Mouse (Mus musculus) hindbrain, embryonic 16.5 days (tissue): ENCODE measurements at regions not wholly inside any gene's neighbourhood (a gene's known extent, or its start where the extent isn't known, plus 50 kb on each side); places are given as distances from the start of the nearest gene placed in this dataset.
A peak's percentile ranks its signal among the peaks of the same experiment; 100 is the strongest.

Experiments
- ATAC-seq: fragments of 200-750 bp; cut with Nextera tagmentation; 2 replicates; pipeline ENCODE4 v1.8.0; 2017; ENCODE audit warnings: moderate TSS enrichment, moderate library complexity
- H3K27ac ChIP-seq: fragments of 300-500 bp; sonication (generic); 2 replicates; pipeline ENCODE4 v1.5.1; 2014; ENCODE audit warnings: low read depth, mild to moderate bottlenecking, control low read depth, low read length, moderate library complexity
- H3K27me3 ChIP-seq: fragments of 300-500 bp; sonication (generic); replicated peaks from 2 replicates; pipeline ENCODE4 v1.6.1; 2014; ENCODE audit warnings: low read length; ENCODE audit not compliant: control insufficient read depth, insufficient read depth
- H3K36me3 ChIP-seq: fragments of 300-500 bp; sonication (generic); 2 replicates; pipeline ENCODE4 v1.6.1; 2014; ENCODE audit warnings: mild to moderate bottlenecking, low read length, moderate library complexity, mixed read lengths; ENCODE audit not compliant: control insufficient read depth, insufficient read depth
- H3K4me1 ChIP-seq: fragments of 300-500 bp; sonication (generic); 2 replicates; pipeline ENCODE4 v1.6.1; 2014; ENCODE audit warnings: low read depth, low read length; ENCODE audit not compliant: control insufficient read depth, insufficient read depth
- H3K4me2 ChIP-seq: fragments of 300-500 bp; sonication (generic); 2 replicates; pipeline ENCODE4 v1.6.1; 2014; ENCODE audit warnings: mild to moderate bottlenecking, low read length, control low read depth, moderate library complexity
- H3K4me3 ChIP-seq: fragments of 300-500 bp; sonication (generic); 2 replicates; pipeline ENCODE4 v1.5.1; 2014; ENCODE audit warnings: mild to moderate bottlenecking, low read length, control low read depth, moderate library complexity
- H3K9ac ChIP-seq: fragments of 300-500 bp; sonication (generic); 2 replicates; pipeline ENCODE4 v1.6.1; 2014; ENCODE audit warnings: low read depth, mild to moderate bottlenecking, control low read depth, low read length, moderate library complexity
- H3K9me3 ChIP-seq: fragments of 300-500 bp; sonication (generic); 2 replicates; pipeline ENCODE4 v1.6.1; 2014; ENCODE audit warnings: mild to moderate bottlenecking, low read length, moderate library complexity; ENCODE audit not compliant: control insufficient read depth
- WGBS: fragments of 180-500 bp; shearing (Covaris S2); extraction: QIAGEN DNeasy Blood & Tissue Kit; methylation state at CpG from one replicate; pipeline ENCODE4 v1.1.7; 2014; 5-methylcytosine and 5-hydroxymethylcytosine counted together

DNA sequence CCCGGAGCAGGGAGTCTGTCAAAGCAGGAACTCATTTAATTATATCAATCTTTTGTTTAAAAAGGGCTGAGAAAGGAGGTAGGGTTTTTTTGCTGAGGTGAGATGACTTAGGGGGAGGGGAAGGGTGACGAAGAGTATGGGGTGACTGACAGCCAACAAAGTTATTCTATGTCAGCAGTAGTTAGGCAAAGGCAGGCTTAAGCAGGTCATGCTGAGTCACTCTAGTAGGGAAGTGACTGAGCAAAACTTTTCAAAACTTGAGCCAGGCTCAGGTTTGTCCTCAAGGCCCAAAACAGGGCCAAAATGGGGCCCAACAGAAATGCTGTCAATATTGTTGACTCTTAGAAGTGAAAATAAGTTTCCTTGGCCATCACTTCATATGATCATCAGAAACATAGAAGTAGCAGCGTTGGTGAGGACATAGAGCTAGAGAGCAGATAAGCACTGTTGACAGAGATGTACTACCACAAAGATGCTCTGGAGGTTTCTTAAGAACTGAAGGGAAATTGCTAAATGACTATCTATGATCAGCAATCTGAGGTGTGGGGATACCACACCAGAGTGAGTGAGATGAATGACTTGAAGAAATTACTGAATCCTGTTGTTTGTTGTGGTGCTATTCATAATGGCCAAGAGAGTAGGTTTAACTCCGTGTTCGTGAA, 273.6 kb downstream of the Myh15 start:
- Histone ChIP-seq H3K27ac (no peak overlapping the region), H3K36me3 (no peaks in the 10 kb centered on the region), H3K9ac (no peak overlapping the region), H3K27me3 (no peaks in the 10 kb centered on the region), H3K4me3 (no peak overlapping the region), H3K9me3 (no peaks in the 10 kb centered on the region), H3K4me1 (no peaks in the 10 kb centered on the region), H3K4me2 (no peak overlapping the region)
- ATAC-seq: no peak
- WGBS: 85% methylated on average over 5 of the region's 5 CpGs

DNA sequence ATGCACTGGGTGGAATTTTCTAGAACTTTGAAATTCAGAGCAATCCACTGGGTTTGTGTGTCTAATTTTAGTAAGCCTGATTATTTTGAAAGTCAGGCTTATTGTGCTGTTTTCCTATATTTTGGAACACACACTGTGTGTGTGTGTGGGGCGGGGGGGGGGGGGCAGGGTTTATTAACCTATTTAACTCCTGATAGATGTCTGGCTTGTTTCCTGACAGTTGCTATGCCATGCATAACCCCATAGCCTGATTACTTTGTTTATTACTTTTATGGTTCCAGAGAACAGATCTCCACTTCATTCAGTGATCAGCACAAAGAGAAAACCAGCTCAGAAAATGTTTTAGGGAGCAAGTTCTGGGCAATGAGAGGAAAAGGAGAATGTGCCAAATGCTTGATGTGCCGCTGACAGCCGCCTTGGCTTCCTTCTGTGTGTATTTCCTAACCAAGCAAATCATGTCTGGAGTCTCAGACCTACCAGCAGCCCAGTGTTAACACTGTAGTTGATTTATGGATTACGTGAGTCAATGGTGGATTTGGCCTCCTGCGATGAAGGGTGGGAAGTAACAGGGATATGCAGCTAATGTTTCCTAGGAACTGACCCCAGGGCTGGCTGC, 274.9 kb downstream of the Myh15 start:
- H3K9ac ChIP-seq: no peak overlapping the region
- no peak overlapping the region for H3K4me2 ChIP-seq
- 63% methylated on average over 5 of the region's 5 CpGs for WGBS
- no peak overlapping the region for H3K4me3 ChIP-seq
- H3K27ac ChIP-seq: no peak overlapping the region
- peak; percentile 82 for ATAC-seq
- H3K36me3 ChIP-seq: no peaks in the 10 kb centered on the region
- no peaks in the 10 kb centered on the region for H3K4me1 ChIP-seq
- H3K27me3 ChIP-seq: no peaks in the 10 kb centered on the region
- no peaks in the 10 kb centered on the region for H3K9me3 ChIP-seq

- no peaks in the 10 kb centered on the region for H3K4me1 ChIP-seq
- H3K9ac ChIP-seq: no peak overlapping the region
- no peaks in the 10 kb centered on the region for H3K9me3 ChIP-seq
- no peaks in the 10 kb centered on the region for H3K36me3 ChIP-seq
- WGBS: 31% methylated on average over 2 of the region's 2 CpGs
- no peak overlapping the region for H3K4me3 ChIP-seq
- no peaks in the 10 kb centered on the region for H3K27me3 ChIP-seq
- H3K27ac ChIP-seq: no peak overlapping the region
- ATAC-seq: peak; percentile 91
- H3K4me2 ChIP-seq: no peak overlapping the region
Measured at GRCm38 (mm10) chr16:49335916-49336315, 278.6 kb downstream of the Myh15 start.

GRCm38 (mm10) chr16:49337948-49338347, 280.7 kb downstream of the Myh15 start:
- H3K27me3 ChIP-seq: no peaks in the 10 kb centered on the region
- WGBS: 100% methylated on average over 1 of the region's 1 CpGs

DNA sequence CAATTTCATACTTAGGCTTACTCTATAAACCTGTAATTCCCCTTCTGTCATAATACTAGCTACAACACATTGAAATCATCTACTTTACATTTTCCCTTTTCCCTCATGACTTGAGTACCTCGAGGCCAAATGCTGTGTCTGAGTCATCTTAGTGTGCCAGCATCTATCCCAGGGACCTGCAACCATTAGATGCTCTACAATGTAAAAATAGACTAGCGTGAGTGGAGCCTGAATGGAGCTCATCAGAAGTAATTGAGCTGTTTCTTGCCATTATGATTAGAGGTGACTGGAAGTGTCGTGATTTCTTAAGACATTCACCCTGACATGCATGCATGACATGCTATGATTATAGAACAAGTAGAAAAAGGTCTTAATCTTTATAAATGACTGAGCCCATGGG, 301.1 kb downstream of the Myh15 start:
- Histone ChIP-seq H3K27me3 (no peaks in the 10 kb centered on the region), H3K27ac (no peak overlapping the region), H3K9ac (no peak overlapping the region), H3K4me1 (no peaks in the 10 kb centered on the region), H3K36me3 (no peaks in the 10 kb centered on the region), H3K4me3 (no peak overlapping the region), H3K9me3 (no peaks in the 10 kb centered on the region), H3K4me2 (no peak overlapping the region)
- ATAC-seq: no peak
- 82% methylated on average over 3 of the region's 3 CpGs for WGBS

More at GRCm38 (mm10) chr16:49337948-49338347, 280.7 kb downstream of the Myh15 start:
- Histone ChIP-seq H3K4me3 (no peak overlapping the region), H3K4me2 (no peak overlapping the region), H3K9ac (no peak overlapping the region), H3K36me3 (no peaks in the 10 kb centered on the region), H3K4me1 (no peaks in the 10 kb centered on the region), H3K9me3 (no peaks in the 10 kb centered on the region), H3K27ac (no peak overlapping the region)
- no peak for ATAC-seq

GRCm38 (mm10) chr16:49361731-49362130, 304.4 kb downstream of the Myh15 start:
- no peaks in the 10 kb centered on the region for H3K36me3 ChIP-seq
- H3K4me2 ChIP-seq: no peak overlapping the region
- H3K9me3 ChIP-seq: no peaks in the 10 kb centered on the region
- no peak overlapping the region for H3K4me3 ChIP-seq
- ATAC-seq: no peak
- no peaks in the 10 kb centered on the region for H3K4me1 ChIP-seq
- WGBS: 96% methylated on average over 1 of the region's 1 CpGs
- H3K27me3 ChIP-seq: no peaks in the 10 kb centered on the region
- H3K27ac ChIP-seq: no peak overlapping the region
- H3K9ac ChIP-seq: no peak overlapping the region

- WGBS: 91% methylated on average over 9 of the region's 9 CpGs
- ATAC-seq: no peak
Measured at GRCm38 (mm10) chr16:49369450-49369849, 312.2 kb downstream of the Myh15 start.

DNA sequence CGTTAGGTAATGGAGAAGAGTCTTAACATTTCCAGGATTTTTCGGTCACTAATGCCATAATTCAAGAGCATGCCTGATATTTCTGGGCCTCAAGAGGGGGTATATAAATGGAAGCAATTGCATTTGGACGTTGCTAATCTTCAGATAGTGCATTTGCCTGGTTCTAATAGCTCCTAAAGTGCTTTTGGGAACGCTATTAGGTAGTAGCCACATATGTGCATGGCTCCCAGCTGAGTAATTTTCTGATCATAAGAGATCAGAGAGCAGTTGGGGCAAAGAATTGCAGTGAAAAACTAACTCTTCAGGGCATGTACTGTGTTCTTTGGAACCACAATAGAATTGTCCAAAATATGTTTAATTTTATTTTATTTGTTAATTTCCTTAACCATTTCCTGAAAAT, 317.8 kb downstream of the Myh15 start:
- ATAC-seq: no peak
- Histone ChIP-seq H3K36me3 (no peaks in the 10 kb centered on the region), H3K9ac (no peak overlapping the region), H3K4me3 (no peak overlapping the region), H3K4me1 (no peaks in the 10 kb centered on the region), H3K27me3 (no peaks in the 10 kb centered on the region), H3K4me2 (no peak overlapping the region), H3K27ac (no peak overlapping the region), H3K9me3 (no peaks in the 10 kb centered on the region)
- WGBS: 66% methylated on average over 4 of the region's 4 CpGs

More at GRCm38 (mm10) chr16:49369450-49369849, 312.2 kb downstream of the Myh15 start:
- H3K27me3 ChIP-seq: no peaks in the 10 kb centered on the region
- H3K36me3 ChIP-seq: no peaks in the 10 kb centered on the region
- H3K27ac ChIP-seq: no peak overlapping the region
- no peak overlapping the region for H3K4me2 ChIP-seq
- H3K4me3 ChIP-seq: no peak overlapping the region
- no peaks in the 10 kb centered on the region for H3K4me1 ChIP-seq
- H3K9ac ChIP-seq: no peak overlapping the region
- H3K9me3 ChIP-seq: no peaks in the 10 kb centered on the region

DNA sequence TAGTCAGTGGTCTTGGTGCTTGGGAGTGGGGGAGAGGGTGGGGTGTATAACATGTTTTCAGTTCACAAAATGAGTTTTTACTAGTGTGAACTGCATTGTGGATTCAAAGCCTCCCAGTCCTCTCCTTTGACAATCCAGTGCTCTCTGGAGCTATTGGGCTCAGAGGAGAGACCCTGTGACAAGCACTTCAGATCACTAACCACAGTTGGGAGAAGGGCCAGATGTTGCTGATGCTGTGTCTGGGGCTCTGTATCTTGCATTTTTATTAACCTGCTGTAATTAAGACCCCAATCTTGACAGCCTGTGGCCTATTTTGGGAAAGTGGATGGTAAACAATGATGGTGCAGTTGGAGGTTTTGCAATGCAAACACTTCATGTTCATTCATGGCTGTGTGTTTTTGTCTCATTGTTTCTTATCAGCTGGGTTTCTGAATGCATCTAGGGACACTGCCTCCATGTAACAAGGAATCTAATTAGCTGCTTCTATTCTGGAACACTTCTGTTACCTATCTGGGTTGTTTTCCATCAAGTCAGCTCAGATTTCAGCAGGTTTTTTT, 320.0 kb upstream of the Ift57 start:
- H3K9me3 ChIP-seq: no peaks in the 10 kb centered on the region
- ATAC-seq: no peak; the same call in 1 of the 2 replicates
- no peak overlapping the region for H3K4me2 ChIP-seq
- no peaks in the 10 kb centered on the region for H3K4me1 ChIP-seq
- H3K9ac ChIP-seq: no peak overlapping the region
- H3K27ac ChIP-seq: no peak overlapping the region
- H3K27me3 ChIP-seq: no peaks in the 10 kb centered on the region
- no peak overlapping the region for H3K4me3 ChIP-seq
- H3K36me3 ChIP-seq: no peaks in the 10 kb centered on the region
